Mouse (Mus musculus): ENCODE data around the gene Smoc2. TPM values are rescaled to one million over a fixed set of nuclear protein-coding genes. Genes with fewer than 3 reads are reported as not detected.

The Smoc2 gene
- polyA plus RNA-seq, 1 experiment from 2014 or later: 7.0 TPM

GRCm38 (mm10) chr17:14398650-14399424 is 119.5 kb downstream of the Smoc2 start:
- no peaks in the 10 kb centered on the region for H3K4me1 ChIP-seq (ENCODE audit: control insufficient read depth, insufficient read depth, low read length)
- H3K9me3 ChIP-seq (ENCODE audit: control insufficient read depth, low read length): no peaks in the 10 kb centered on the region
- H3K4me2 ChIP-seq: no peak overlapping the region
- 95% methylated on average over 8 of the region's 8 CpGs for WGBS
- H3K27me3 ChIP-seq (ENCODE audit: control insufficient read depth, insufficient read depth, low read length): no peaks in the 10 kb centered on the region
- no peak overlapping the region for H3K4me3 ChIP-seq (ENCODE audit: low read depth, low read length)
- H3K9ac ChIP-seq (ENCODE audit: low read length): no peak overlapping the region
- ATAC-seq (ENCODE audit: low FRiP score) (no peak), DNase-seq (ENCODE audit: low spot score, missing footprints) (no peak)
- no peaks in the 10 kb centered on the region for H3K36me3 ChIP-seq (ENCODE audit: control insufficient read depth, insufficient read depth, low read length)
- H3K27ac ChIP-seq (ENCODE audit: low read depth, low read length): no peak overlapping the region

- H3K9ac ChIP-seq (ENCODE audit: low read length): no peak overlapping the region
- H3K4me3 ChIP-seq (ENCODE audit: low read depth, low read length): no peak overlapping the region
- H3K4me2 ChIP-seq: no peak overlapping the region
- no peak for DNase-seq (ENCODE audit: low spot score, missing footprints)
- no peaks in the 10 kb centered on the region for H3K27me3 ChIP-seq (ENCODE audit: control insufficient read depth, insufficient read depth, low read length)
- H3K4me1 ChIP-seq (ENCODE audit: control insufficient read depth, insufficient read depth, low read length): no peaks in the 10 kb centered on the region
- no peaks in the 10 kb centered on the region for H3K36me3 ChIP-seq (ENCODE audit: control insufficient read depth, insufficient read depth, low read length)
- no peaks in the 10 kb centered on the region for H3K9me3 ChIP-seq (ENCODE audit: control insufficient read depth, low read length)
- 75% methylated on average over 5 of the region's 5 CpGs for WGBS
- no peak for ATAC-seq (ENCODE audit: low FRiP score)
- H3K27ac ChIP-seq (ENCODE audit: low read depth, low read length): no peak overlapping the region
These were observed 121.7 kb downstream of the Smoc2 start for GRCm38 (mm10) chr17:14400960-14401359.

GRCm38 (mm10) chr17:14407874-14408273 is 128.6 kb downstream of the Smoc2 start:
- WGBS: 82% methylated on average over 5 of the region's 5 CpGs
- ATAC-seq (ENCODE audit: low FRiP score) (no peak), DNase-seq (ENCODE audit: low spot score, missing footprints) (no peak)
- no peak overlapping the region for H3K27ac ChIP-seq (ENCODE audit: low read depth, low read length)
- H3K27me3 ChIP-seq (ENCODE audit: control insufficient read depth, insufficient read depth, low read length): no peaks in the 10 kb centered on the region
- H3K9me3 ChIP-seq (ENCODE audit: control insufficient read depth, low read length): no peaks in the 10 kb centered on the region
- no peaks in the 10 kb centered on the region for H3K4me1 ChIP-seq (ENCODE audit: control insufficient read depth, insufficient read depth, low read length)
- H3K9ac ChIP-seq (ENCODE audit: low read length): no peak overlapping the region
- no peak overlapping the region for H3K4me2 ChIP-seq
- no peaks in the 10 kb centered on the region for H3K36me3 ChIP-seq (ENCODE audit: control insufficient read depth, insufficient read depth, low read length)
- H3K4me3 ChIP-seq (ENCODE audit: low read depth, low read length): no peak overlapping the region

- H3K9me3 ChIP-seq (ENCODE audit: control insufficient read depth, low read length): no peaks in the 10 kb centered on the region
- H3K9ac ChIP-seq (ENCODE audit: low read length): no peak overlapping the region
- H3K36me3 ChIP-seq (ENCODE audit: control insufficient read depth, insufficient read depth, low read length): no peaks in the 10 kb centered on the region
- H3K27me3 ChIP-seq (ENCODE audit: control insufficient read depth, insufficient read depth, low read length): no peaks in the 10 kb centered on the region
- ATAC-seq (ENCODE audit: low FRiP score) (no peak), DNase-seq (ENCODE audit: low spot score, missing footprints) (no peak)
- no peak overlapping the region for H3K4me2 ChIP-seq
- 74% methylated on average over 2 of the region's 2 CpGs for WGBS
- H3K4me3 ChIP-seq (ENCODE audit: low read depth, low read length): no peak overlapping the region
- H3K4me1 ChIP-seq (ENCODE audit: control insufficient read depth, insufficient read depth, low read length): no peaks in the 10 kb centered on the region
- no peak overlapping the region for H3K27ac ChIP-seq (ENCODE audit: low read depth, low read length)
These were observed 133.2 kb downstream of the Smoc2 start for GRCm38 (mm10) chr17:14412460-14412859.

GRCm38 (mm10) chr17:14414511-14414910 is 135.2 kb downstream of the Smoc2 start:
- no peak overlapping the region for H3K9ac ChIP-seq (ENCODE audit: low read length)
- no peak overlapping the region for H3K4me3 ChIP-seq (ENCODE audit: low read depth, low read length)
- H3K27me3 ChIP-seq (ENCODE audit: control insufficient read depth, insufficient read depth, low read length): no peaks in the 10 kb centered on the region
- no peak overlapping the region for H3K4me2 ChIP-seq
- no peaks in the 10 kb centered on the region for H3K4me1 ChIP-seq (ENCODE audit: control insufficient read depth, insufficient read depth, low read length)
- H3K9me3 ChIP-seq (ENCODE audit: control insufficient read depth, low read length): no peaks in the 10 kb centered on the region
- ATAC-seq (ENCODE audit: low FRiP score): no peak
- no peak overlapping the region for H3K27ac ChIP-seq (ENCODE audit: low read depth, low read length)
- 80% methylated on average over 5 of the region's 5 CpGs for WGBS
- H3K36me3 ChIP-seq (ENCODE audit: control insufficient read depth, insufficient read depth, low read length): no peaks in the 10 kb centered on the region
- no peak for DNase-seq (ENCODE audit: low spot score, missing footprints)

- Histone ChIP-seq H3K9ac (ENCODE audit: low read length) (no peak overlapping the region), H3K4me1 (ENCODE audit: control insufficient read depth, insufficient read depth, low read length) (no peaks in the 10 kb centered on the region), H3K27me3 (ENCODE audit: control insufficient read depth, insufficient read depth, low read length) (no peaks in the 10 kb centered on the region), H3K36me3 (ENCODE audit: control insufficient read depth, insufficient read depth, low read length) (no peaks in the 10 kb centered on the region), H3K4me3 (ENCODE audit: low read depth, low read length) (no peak overlapping the region), H3K27ac (ENCODE audit: low read depth, low read length) (no peak overlapping the region), H3K9me3 (ENCODE audit: control insufficient read depth, low read length) (no peaks in the 10 kb centered on the region), H3K4me2 (no peak overlapping the region)
- no peak for ATAC-seq (ENCODE audit: low FRiP score)
- DNase-seq (ENCODE audit: low spot score, missing footprints): no peak
- WGBS: 48% methylated on average over 8 of the region's 8 CpGs
These were observed 141.2 kb downstream of the Smoc2 start for GRCm38 (mm10) chr17:14420460-14421046.

GRCm38 (mm10) chr17:14426481-14426880 is 147.2 kb downstream of the Smoc2 start:
- ATAC-seq (ENCODE audit: low FRiP score) (no peak), DNase-seq (ENCODE audit: low spot score, missing footprints) (no peak)
- H3K4me1 ChIP-seq (ENCODE audit: control insufficient read depth, insufficient read depth, low read length): no peaks in the 10 kb centered on the region
- H3K27me3 ChIP-seq (ENCODE audit: control insufficient read depth, insufficient read depth, low read length): no peaks in the 10 kb centered on the region
- H3K4me2 ChIP-seq: no peak overlapping the region
- no peaks in the 10 kb centered on the region for H3K9me3 ChIP-seq (ENCODE audit: control insufficient read depth, low read length)
- 74% methylated on average over 6 of the region's 6 CpGs for WGBS
- H3K9ac ChIP-seq (ENCODE audit: low read length): no peak overlapping the region
- H3K4me3 ChIP-seq (ENCODE audit: low read depth, low read length): no peak overlapping the region
- H3K27ac ChIP-seq (ENCODE audit: low read depth, low read length): no peak overlapping the region
- H3K36me3 ChIP-seq (ENCODE audit: control insufficient read depth, insufficient read depth, low read length): no peaks in the 10 kb centered on the region

GRCm38 (mm10) chr17:14434717-14435116 is 155.4 kb downstream of the Smoc2 start:
- no peaks in the 10 kb centered on the region for H3K4me1 ChIP-seq (ENCODE audit: control insufficient read depth, insufficient read depth, low read length)
- ATAC-seq (ENCODE audit: low FRiP score): no peak
- no peaks in the 10 kb centered on the region for H3K36me3 ChIP-seq (ENCODE audit: control insufficient read depth, insufficient read depth, low read length)
- no peak overlapping the region for H3K9ac ChIP-seq (ENCODE audit: low read length)
- no peak overlapping the region for H3K4me2 ChIP-seq
- WGBS: 89% methylated on average over 4 of the region's 4 CpGs
- H3K27me3 ChIP-seq (ENCODE audit: control insufficient read depth, insufficient read depth, low read length): no peaks in the 10 kb centered on the region
- no peak overlapping the region for H3K27ac ChIP-seq (ENCODE audit: low read depth, low read length)
- no peak overlapping the region for H3K4me3 ChIP-seq (ENCODE audit: low read depth, low read length)
- no peaks in the 10 kb centered on the region for H3K9me3 ChIP-seq (ENCODE audit: control insufficient read depth, low read length)
- no peak for DNase-seq (ENCODE audit: low spot score, missing footprints)

- Histone ChIP-seq H3K27me3 (ENCODE audit: control insufficient read depth, insufficient read depth, low read length) (no peaks in the 10 kb centered on the region), H3K36me3 (ENCODE audit: control insufficient read depth, insufficient read depth, low read length) (no peaks in the 10 kb centered on the region), H3K9ac (ENCODE audit: low read length) (no peak overlapping the region), H3K4me1 (ENCODE audit: control insufficient read depth, insufficient read depth, low read length) (no peaks in the 10 kb centered on the region), H3K9me3 (ENCODE audit: control insufficient read depth, low read length) (no peaks in the 10 kb centered on the region), H3K27ac (ENCODE audit: low read depth, low read length) (no peak overlapping the region), H3K4me3 (ENCODE audit: low read depth, low read length) (no peak overlapping the region), H3K4me2 (no peak overlapping the region)
- DNase-seq (ENCODE audit: low spot score, missing footprints) (no peak), ATAC-seq (ENCODE audit: low FRiP score) (no peak)
- 84% methylated on average over 5 of the region's 5 CpGs for WGBS
These were observed 166.3 kb downstream of the Smoc2 start for GRCm38 (mm10) chr17:14445611-14446010.

Data from midbrain, embryonic 11.5 days (tissue).